Mouse (Mus musculus) MEL (cell line): ENCODE measurements around the gene Rnf166. TPM values are rescaled to one million over a fixed set of nuclear protein-coding genes. Genes with fewer than 3 reads are reported as not detected.

Experiments used
- DNase-seq: peaks from one replicate; pipeline ENCODE4 v3.0.0; 2011; ENCODE audit warnings: low read depth, low spot score
- H3K27ac ChIP-seq: 2 replicates; pipeline ENCODE4 v1.5.1; 2012; ENCODE audit warnings: low read depth, mild to moderate bottlenecking, control low read depth, low read length, moderate library complexity; ENCODE audit not compliant: control insufficient read depth
- H3K27me3 ChIP-seq, 2 experiments: fragments of 150-350 bp in 1 of 2; sonication (generic) in 1 of 2; 2 replicates each; pipeline ENCODE4 v1.6.1; 2012; ENCODE audit warnings: low read length in 2 of 2, mild to moderate bottlenecking in 2 of 2, improper control_type of control experiment in 1 of 2, moderate library complexity in 1 of 2; ENCODE audit not compliant: insufficient read depth in 2 of 2, control insufficient read depth in 1 of 2
- H3K36me3 ChIP-seq, 2 experiments: 2 replicates each; pipeline ENCODE4 v1.6.1; 2012 to 2014; ENCODE audit warnings: low read length in 2 of 2, improper control_type of control experiment in 1 of 2, inconsistent platforms in 1 of 2, mild to moderate bottlenecking in 1 of 2; ENCODE audit not compliant: insufficient read depth in 2 of 2, control insufficient read depth in 1 of 2
- H3K4me1 ChIP-seq, 2 experiments: fragments of 150-350 bp in 1 of 2; sonication (generic) in 1 of 2; 2 replicates each; pipeline ENCODE4 v1.6.1; 2012; ENCODE audit warnings: low read length in 2 of 2, improper control_type of control experiment in 1 of 2, mild to moderate bottlenecking in 1 of 2; ENCODE audit not compliant: insufficient read depth in 2 of 2, control insufficient read depth in 1 of 2
- H3K4me3 ChIP-seq, 2 experiments: fragments of 150-350 bp in 1 of 2; sonication (generic) in 1 of 2; 2 replicates each; pipeline ENCODE4 v1.5.1; 2012; ENCODE audit warnings: low read depth in 2 of 2, low read length in 2 of 2, mild to moderate bottlenecking in 2 of 2, moderate library complexity in 2 of 2, control low read depth in 1 of 2, improper control_type of control experiment in 1 of 2; ENCODE audit not compliant: control insufficient read depth in 1 of 2, insufficient read depth in 1 of 2
- H3K79me2 ChIP-seq: 2 replicates; pipeline ENCODE4 v1.6.1; 2012; ENCODE audit warnings: mild to moderate bottlenecking, low read length, moderate library complexity; ENCODE audit not compliant: control insufficient read depth, poor library complexity, insufficient read depth
- H3K9ac ChIP-seq: 2 replicates; pipeline ENCODE4 v1.6.1; 2012; ENCODE audit warnings: low read depth, mild to moderate bottlenecking, control low read depth, low read length, moderate library complexity; ENCODE audit not compliant: control insufficient read depth, poor library complexity, severe bottlenecking
- H3K9me3 ChIP-seq: fragments of 150-350 bp; sonication (generic); replicated peaks from 2 replicates; pipeline ENCODE4 v1.6.1; 2012; ENCODE audit warnings: mild to moderate bottlenecking, low read length, improper control_type of control experiment, moderate library complexity; ENCODE audit not compliant: insufficient read depth
- CHD1 ChIP-seq: IDR thresholded peaks from 2 replicates; pipeline ENCODE4 v1.6.1; 2012; ENCODE audit warnings: low read depth, mild to moderate bottlenecking, inconsistent platforms, low read length, improper control_type of control experiment
- CHD2 ChIP-seq: IDR thresholded peaks from 2 replicates; pipeline ENCODE4 v1.6.1; 2011; ENCODE audit warnings: low read length, improper control_type of control experiment
- E2F4 ChIP-seq: IDR thresholded peaks from 2 replicates; pipeline ENCODE4 v1.6.1; 2011; ENCODE audit warnings: low read depth, low read length, improper control_type of control experiment, borderline replicate concordance
- ELF1 ChIP-seq: IDR thresholded peaks from 2 replicates; pipeline ENCODE4 v1.6.1; 2014; ENCODE audit warnings: low read depth, mild to moderate bottlenecking, inconsistent platforms, low read length, improper control_type of control experiment, moderate library complexity
- EP300 ChIP-seq, 2 experiments: IDR thresholded peaks; 2 replicates each; pipeline ENCODE4 v1.6.1; 2011; ENCODE audit warnings: improper control_type of control experiment in 2 of 2, low read length in 2 of 2, low read depth in 1 of 2, mild to moderate bottlenecking in 1 of 2
- ETS1 ChIP-seq: IDR thresholded peaks from 2 replicates; pipeline ENCODE4 v1.6.1; 2012; ENCODE audit warnings: low read depth, mild to moderate bottlenecking, inconsistent platforms, low read length, improper control_type of control experiment, moderate library complexity
- GATA1 ChIP-seq: IDR thresholded peaks from 2 replicates; pipeline ENCODE4 v1.6.1; 2011; ENCODE audit warnings: low read depth, low read length, improper control_type of control experiment
- HCFC1 ChIP-seq: IDR thresholded peaks from 2 replicates; pipeline ENCODE4 v1.6.1; 2012; ENCODE audit warnings: low read depth, mild to moderate bottlenecking, inconsistent platforms, low read length, improper control_type of control experiment, moderate library complexity
- JUND ChIP-seq: IDR thresholded peaks from 2 replicates; pipeline ENCODE4 v1.6.1; 2011; ENCODE audit warnings: low read depth, mild to moderate bottlenecking, improper control_type of control experiment, low read length
- MAZ ChIP-seq: IDR thresholded peaks from 2 replicates; pipeline ENCODE4 v1.6.1; 2012; ENCODE audit warnings: low read depth, mild to moderate bottlenecking, inconsistent platforms, low read length, improper control_type of control experiment
- MXI1 ChIP-seq: IDR thresholded peaks from 2 replicates; pipeline ENCODE4 v1.6.1; 2011; ENCODE audit warnings: mild to moderate bottlenecking, low read depth, low read length, improper control_type of control experiment
- MYB ChIP-seq: IDR thresholded peaks from 2 replicates; pipeline ENCODE4 v1.6.1; 2011; ENCODE audit warnings: mild to moderate bottlenecking, low read depth, low read length, improper control_type of control experiment
- MYC ChIP-seq: IDR thresholded peaks from 2 replicates; pipeline ENCODE4 v1.6.1; 2011; ENCODE audit warnings: low read depth, mild to moderate bottlenecking, low read length, improper control_type of control experiment, moderate library complexity
- NELFE ChIP-seq: IDR thresholded peaks from 2 replicates; pipeline ENCODE4 v1.6.1; 2011; ENCODE audit warnings: low read depth, low read length, improper control_type of control experiment
- NRF1 ChIP-seq: IDR thresholded peaks from 2 replicates; pipeline ENCODE4 v1.6.1; 2014; ENCODE audit warnings: low read depth, mild to moderate bottlenecking, inconsistent platforms, low read length, improper control_type of control experiment, moderate library complexity; ENCODE audit not compliant: poor library complexity, insufficient read depth, severe bottlenecking
- POLR2AphosphoS2 ChIP-seq: IDR thresholded peaks from 2 replicates; pipeline ENCODE4 v1.6.1; 2011; ENCODE audit warnings: low read length, improper control_type of control experiment
- POLR2AphosphoS5 ChIP-seq: IDR thresholded peaks from 2 replicates; pipeline ENCODE4 v1.6.1; 2012; ENCODE audit warnings: low read depth, borderline replicate concordance, mild to moderate bottlenecking, inconsistent platforms, low read length, moderate library complexity, mixed read lengths
- RAD21 ChIP-seq: IDR thresholded peaks from 2 replicates; pipeline ENCODE4 v1.6.1; 2011; ENCODE audit warnings: mild to moderate bottlenecking, low read depth, low read length, improper control_type of control experiment
- RCOR1 ChIP-seq: IDR thresholded peaks from 2 replicates; pipeline ENCODE4 v1.6.1; 2012; ENCODE audit warnings: low read depth, mild to moderate bottlenecking, inconsistent platforms, low read length, improper control_type of control experiment
- SIN3A ChIP-seq: IDR thresholded peaks from 2 replicates; pipeline ENCODE4 v1.6.1; 2012; ENCODE audit warnings: low read length, improper control_type of control experiment, inconsistent platforms
- SMC3 ChIP-seq: IDR thresholded peaks from 2 replicates; pipeline ENCODE4 v1.6.1; 2011; ENCODE audit warnings: low read depth, low read length, improper control_type of control experiment
- TAL1 ChIP-seq: IDR thresholded peaks from 2 replicates; pipeline ENCODE4 v1.6.1; 2012; ENCODE audit warnings: mild to moderate bottlenecking, inconsistent platforms, low read length, moderate library complexity, mixed read lengths
- TCF12 ChIP-seq: IDR thresholded peaks from 2 replicates; pipeline ENCODE4 v1.6.1; 2014; ENCODE audit warnings: low read depth, mild to moderate bottlenecking, inconsistent platforms, low read length, improper control_type of control experiment, moderate library complexity
- UBTF ChIP-seq: IDR thresholded peaks from 2 replicates; pipeline ENCODE4 v1.6.1; 2012; ENCODE audit warnings: low read depth, mild to moderate bottlenecking, inconsistent platforms, low read length, improper control_type of control experiment, moderate library complexity, borderline replicate concordance; ENCODE audit not compliant: insufficient read depth
- USF1 ChIP-seq: IDR thresholded peaks from 2 replicates; pipeline ENCODE4 v1.6.1; 2014; ENCODE audit warnings: low read depth, mild to moderate bottlenecking, inconsistent platforms, low read length, improper control_type of control experiment, moderate library complexity
- USF2 ChIP-seq, 2 experiments: IDR thresholded peaks; 2 replicates each; pipeline ENCODE4 v1.6.1; 2011 to 2012; ENCODE audit warnings: improper control_type of control experiment in 2 of 2, low read length in 2 of 2, borderline replicate concordance in 1 of 2, inconsistent platforms in 1 of 2, low read depth in 1 of 2, mild to moderate bottlenecking in 1 of 2; ENCODE audit not compliant: insufficient read depth in 1 of 2
- ZC3H11A ChIP-seq: IDR thresholded peaks from 2 replicates; pipeline ENCODE4 v1.6.1; 2012; ENCODE audit warnings: low read depth, mild to moderate bottlenecking, inconsistent platforms, low read length, improper control_type of control experiment
- ZMIZ1 ChIP-seq: IDR thresholded peaks from 2 replicates; pipeline ENCODE4 v1.6.1; 2012; ENCODE audit warnings: low read depth, mild to moderate bottlenecking, inconsistent platforms, low read length, improper control_type of control experiment, moderate library complexity
- polyA plus RNA-seq, 2 experiments: library from polyadenylated mRNA; stranded (reverse) in 1 of 2; unstranded in 1 of 2; fragments of >175 nt in 1 of 2; fragments of >200 nt in 1 of 2; gene quantifications; 2 replicates each; pipeline versions ENCODE4 v1.2.1 to v1.2.4; 2012; ENCODE audit warnings: low replicate concordance in 2 of 2, low read depth in 1 of 2; ENCODE audit not compliant: insufficient read length in 2 of 2, insufficient read depth in 1 of 2, missing spikeins in 1 of 2
- total RNA-seq: library from RNA; depleted of rRNA; stranded (reverse); fragments of 300-350 nt; gene quantifications from 2 replicates; pipeline ENCODE4 v1.2.3, GENCODE M21; 2012

Rnf166 gene
- total and polyA plus RNA-seq, 3 experiments: 18.6 to 37.7 TPM; not detected in 1

DNA sequence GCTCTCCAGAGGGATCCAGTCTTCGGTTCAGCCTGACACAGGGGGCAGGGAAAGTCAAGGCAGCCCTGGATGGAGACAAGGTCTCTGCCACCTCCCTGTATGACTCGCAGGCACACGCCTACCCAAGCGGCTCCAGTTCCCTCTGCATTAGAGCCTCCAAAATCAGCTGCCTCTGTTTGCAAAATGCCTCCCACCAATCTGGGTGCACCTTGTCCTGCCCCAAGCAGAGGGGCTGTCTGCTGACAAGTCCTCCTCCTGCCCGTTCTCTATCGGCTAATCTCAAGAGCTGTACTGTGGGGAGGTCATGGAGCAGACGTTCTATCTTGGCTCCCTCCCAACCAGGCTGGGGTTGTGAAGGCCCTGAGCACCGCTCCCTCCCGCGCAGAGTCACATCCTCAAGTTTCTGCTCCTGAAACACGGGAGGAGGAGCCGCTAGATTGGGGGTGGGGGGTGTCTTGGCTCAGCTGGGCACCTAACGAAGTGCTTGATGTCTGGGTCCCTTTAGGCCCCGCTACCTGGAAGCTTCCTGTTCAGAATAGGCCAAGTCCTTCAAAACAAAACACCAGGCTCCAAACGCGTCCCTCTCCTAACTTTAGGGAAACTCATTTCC lies 808 bp downstream of the Rnf166 start:
- no peak for TF ChIP-seq POLR2AphosphoS2
- peak; percentile 16; the same call in 1 of the 2 replicates for TF ChIP-seq ETS1
- TF ChIP-seq NELFE: 0 out of 2 replicates have a peak, but pooled peaks have one; percentile 1
- no peak for TF ChIP-seq RAD21
- TF ChIP-seq HCFC1: peak; percentile 15; the same call in 1 of the 2 replicates
- peak; percentile 19; the same call in 1 of the 2 replicates for TF ChIP-seq MAZ
- TF ChIP-seq SMC3: no peak
- TF ChIP-seq MYB: no peak
- TF ChIP-seq TAL1: 0 out of 2 replicates have a peak, but pooled peaks have one; percentile 6
- TF ChIP-seq SIN3A: peak; percentile 60; the same call in 1 of the 2 replicates
- peaks cover 6 to 19% of the 10 kb centered on the region in 2 experiments for H3K4me1 ChIP-seq
- H3K27me3 ChIP-seq: no peaks in the 10 kb centered on the region
- H3K79me2 ChIP-seq: peaks cover 21% of the 10 kb centered on the region
- H3K9me3 ChIP-seq: no peaks in the 10 kb centered on the region
- H3K4me3 ChIP-seq: peak overlapping the region; percentile 90 to 97
- DNase-seq: peak; percentile 85
- H3K27ac ChIP-seq: peak overlapping the region; percentile 69
- H3K9ac ChIP-seq: peak overlapping the region; percentile 92
- H3K36me3 ChIP-seq: peaks cover 0 to 13% of the 10 kb centered on the region in 2 experiments; a peak in 3 of 4 replicates

DNA sequence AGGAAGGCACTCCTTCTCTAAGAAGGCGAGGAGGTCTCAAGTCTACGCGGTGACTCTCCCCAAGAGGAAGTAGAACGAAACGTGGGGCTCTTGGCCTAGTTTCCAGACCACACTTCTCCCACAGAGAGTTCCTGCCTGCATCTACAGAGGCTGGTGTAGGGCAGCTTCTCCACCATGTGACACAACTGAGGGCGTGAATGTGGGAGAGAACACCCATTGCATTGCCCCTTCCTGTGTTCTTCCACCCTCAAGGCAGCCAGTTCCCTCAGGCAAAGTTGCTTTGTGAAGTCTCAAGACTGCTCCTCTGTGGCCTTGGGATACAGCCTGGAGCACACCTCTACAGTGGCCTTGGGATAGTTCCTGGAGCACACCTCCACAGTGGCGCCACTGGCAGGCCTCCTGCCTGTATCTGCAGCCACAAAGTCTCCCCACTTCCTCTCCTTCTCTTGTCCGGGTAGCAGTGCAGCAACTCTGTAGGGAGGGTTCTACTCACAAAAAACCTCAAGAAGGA lies 1.9 kb downstream of the Rnf166 start:
- Histone ChIP-seq H3K9ac (peak overlapping the region; percentile 92), H3K4me1 (peaks cover 6 to 19% of the 10 kb centered on the region in 2 experiments)
- TF ChIP-seq MXI1: peak; percentile 57
- peak; percentile 75 for TF ChIP-seq USF1
- TF ChIP-seq ETS1: no peak
- TF ChIP-seq MYC: peak; percentile 65
- no peak for TF ChIP-seq ZC3H11A
- TF ChIP-seq MYB: no peak
- no peak; a peak in 1 of 4 replicates for TF ChIP-seq EP300 (IDR thresholded peaks at IDR 0.05; ENCODE audit: low read depth in 1 of 2, low read length in 2 of 2)
- no peak for TF ChIP-seq E2F4
- no peak for TF ChIP-seq TAL1
- no peak for TF ChIP-seq ZMIZ1
- TF ChIP-seq TCF12: no peak
- no peak for TF ChIP-seq POLR2AphosphoS2
- TF ChIP-seq GATA1: no peak
- no peak for TF ChIP-seq RCOR1
- TF ChIP-seq MAZ: no peak
- TF ChIP-seq NRF1: no peak
- no peak for TF ChIP-seq SMC3
- TF ChIP-seq POLR2AphosphoS5: no peak
- no peak for TF ChIP-seq UBTF
- peak; percentile 47 for TF ChIP-seq SIN3A
- no peak for TF ChIP-seq CHD1
- TF ChIP-seq USF2 (IDR thresholded peaks at IDR 0.05; ENCODE audit: borderline replicate concordance in 1 of 2, insufficient read depth in 1 of 2, low read depth in 1 of 2, low read length in 2 of 2): no peak
- no peak for TF ChIP-seq HCFC1
- no peak for TF ChIP-seq RAD21
- no peak for TF ChIP-seq ELF1
- TF ChIP-seq CHD2: no peak
- no peak for TF ChIP-seq JUND

More for the DNA sequence above, 1.9 kb downstream of the Rnf166 start:
- Histone ChIP-seq H3K4me3 (0 out of 4 replicates have a peak overlapping the region, but pooled peaks of 1 of the 2 experiments have one; percentile 0), H3K79me2 (peaks cover 21% of the 10 kb centered on the region), H3K36me3 (peaks cover 0 to 13% of the 10 kb centered on the region in 2 experiments; a peak in 3 of 4 replicates), H3K9me3 (no peaks in the 10 kb centered on the region), H3K27ac (peak overlapping the region; percentile 69), H3K27me3 (no peaks in the 10 kb centered on the region)
- DNase-seq: peak; percentile 80
